Mouse (Mus musculus) activated CD4-positive, CD25-positive, alpha-beta regulatory T cell, adult 9 weeks (primary cell): ENCODE results near the gene 2610528A11Rik. TPM values are rescaled to one million over a fixed set of nuclear protein-coding genes. Genes with fewer than 3 reads are reported as not detected.

Source experiments
- polyA plus RNA-seq: library from polyadenylated mRNA; unstranded; fragments of 100-300 nt; shearing (Covaris generic); gene quantifications from one replicate; pipeline ENCODE4 v1.2.1, GENCODE M21; 2017

Gene 2610528A11Rik
- polyA plus RNA-seq: not detected

GRCm38 (mm10) chr14:37113922-37114321 lies at the start of gene 2610528A11Rik:
2610528A11Rik (minus strand) TSS chr14:37114022.

GRCm38 (mm10) chr14:37135127-37135593 lies 21.3 kb upstream of the 2610528A11Rik start, which contains the start of gene Ghitm:
Ghitm (minus strand) TSS chr14:37135272.

GRCm38 (mm10) chr14:37097956-37098530 lies 15.8 kb downstream of the 2610528A11Rik start, which contains the start of gene Cdhr1:
Cdhr1 (minus strand) TSS chr14:37098347.

GRCm38 (mm10) chr14:37067629-37068028 lies 46.2 kb downstream of the 2610528A11Rik start, which contains the start of gene Lrit2:
Lrit2 (plus strand) TSS chr14:37067929.

Other genes starting within 250 kb of the 2610528A11Rik start
- 38.3 TPM for gene Ccser2, start 145.2 kb downstream of the 2610528A11Rik start, polyA plus RNA-seq
- not detected for gene Rgr, start 65.1 kb downstream of the 2610528A11Rik start, polyA plus RNA-seq
- gene Lrit1, start 59.2 kb downstream of the 2610528A11Rik start, polyA plus RNA-seq: not detected
- not detected for gene Lrit2, start 46.1 kb downstream of the 2610528A11Rik start, polyA plus RNA-seq
- not detected for gene Cdhr1, start 15.7 kb downstream of the 2610528A11Rik start, polyA plus RNA-seq
- gene Ghitm, start 21.2 kb upstream of the 2610528A11Rik start, polyA plus RNA-seq: 289 TPM